In the genomic region with DNA sequence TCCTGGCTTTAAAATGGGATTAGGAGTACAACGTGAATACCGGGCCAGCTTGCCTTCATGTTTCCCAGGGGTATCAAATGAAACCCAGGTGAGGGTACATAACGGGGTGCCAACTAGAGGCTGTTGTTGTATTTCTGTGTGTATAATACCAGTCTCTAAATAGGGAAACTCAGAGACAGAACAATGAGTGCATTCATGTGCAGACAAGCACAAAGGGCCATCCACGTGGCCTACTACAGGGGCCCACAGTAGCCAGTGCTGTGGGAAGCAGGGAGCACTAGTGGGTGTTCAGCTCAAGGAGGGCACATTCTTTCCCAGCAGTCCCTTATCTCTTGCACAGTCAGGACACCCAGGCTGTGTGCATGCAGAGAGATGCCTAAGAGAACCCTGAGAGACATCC, we compare ENCODE assay signal across 20 mouse cellular contexts. TPM values are rescaled to one million over a fixed set of nuclear protein-coding genes. Genes with fewer than 3 reads are reported as not detected.
DNase-seq lines count a peak whose midpoint lies in the region; ATAC-seq and TF ChIP-seq lines count a peak whose summit lies in the region.
"Had no signal": no experiment of that assay in that cellular context is flagged by ENCODE, and none has a peak within 500 bp of the region (broad histone marks: within the 10 kb centered on the region; RNA-seq: fewer than 3 reads in every experiment).

No protein-coding gene starts in this region.

- H3K9me3 ChIP-seq in hindbrain, postnatal 0 days (ENCODE audit: low read length), result no peaks in the 10 kb centered on the region
- H3K9me3 ChIP-seq in hindbrain, embryonic 13.5 days, result no peaks in the 10 kb centered on the region
- H3K9me3 ChIP-seq: heart, embryonic 13.5 days had no signal

- no peaks in the 10 kb centered on the region for H3K27me3 ChIP-seq in hindbrain, postnatal 0 days (ENCODE audit: insufficient read depth, low read length)
- H3K27me3 ChIP-seq in hindbrain, embryonic 13.5 days, result no peaks in the 10 kb centered on the region
- H3K27me3 ChIP-seq: heart, embryonic 13.5 days had no signal

- no peak overlapping the region for H3K4me2 ChIP-seq in hindbrain, postnatal 0 days (ENCODE audit: low read depth, low read length)
- no peak overlapping the region for H3K4me2 ChIP-seq in hindbrain, embryonic 13.5 days
- H3K4me2 ChIP-seq: heart, embryonic 13.5 days had no signal

- no peak for TF ChIP-seq POLR2A in cortical plate, adult 2 months (IDR thresholded peaks at IDR 0.05; ENCODE audit: extremely low read depth, insufficient read depth, low read length)

- H3K4me3 ChIP-seq in hindbrain, postnatal 0 days (ENCODE audit: low read length), result no peak overlapping the region
- H3K4me3 ChIP-seq in hindbrain, embryonic 13.5 days, result no peak overlapping the region
- H3K4me3 ChIP-seq in cortical plate, adult 2 months (ENCODE audit: insufficient read depth, low read length), result no peak overlapping the region
- H3K4me3 ChIP-seq: heart, embryonic 13.5 days had no signal

- no peak for TF ChIP-seq CTCF in hindbrain, postnatal 0 days (IDR thresholded peaks at IDR 0.05; ENCODE audit: low read depth)
- TF ChIP-seq CTCF in cortical plate, adult 2 months (IDR thresholded peaks at IDR 0.05; ENCODE audit: extremely low read depth, insufficient read depth, low read length), result no peak

- H3K36me3 ChIP-seq in hindbrain, postnatal 0 days (ENCODE audit: insufficient read depth, low read length), result no peaks in the 10 kb centered on the region
- no peaks in the 10 kb centered on the region for H3K36me3 ChIP-seq in hindbrain, embryonic 13.5 days
- H3K36me3 ChIP-seq: heart, embryonic 13.5 days had no signal

- WGBS in hindbrain, postnatal 0 days, result 63% methylated on average over 4 of the region's 4 CpGs
- 62% methylated on average over 4 of the region's 4 CpGs for WGBS in hindbrain, embryonic 13.5 days

- no peak overlapping the region for H3K27ac ChIP-seq in hindbrain, postnatal 0 days
- no peak overlapping the region for H3K27ac ChIP-seq in hindbrain, embryonic 13.5 days
- H3K27ac ChIP-seq in cortical plate, adult 2 months (ENCODE audit: insufficient read depth, low read length), result 0 out of 2 replicates have a peak overlapping the region, but pooled peaks have one; percentile 29
- H3K27ac ChIP-seq: heart, embryonic 13.5 days had no signal

- no peak overlapping the region for H3K9ac ChIP-seq in hindbrain, postnatal 0 days (replicated peaks; ENCODE audit: low read length)
- no peak overlapping the region for H3K9ac ChIP-seq in hindbrain, embryonic 13.5 days
- H3K9ac ChIP-seq: heart, embryonic 13.5 days had no signal

- DNase-seq in hindbrain, postnatal 0 days (ENCODE audit: low spot score), result no peak
- DNase-seq in retina, postnatal 1 day, result peak; percentile 44
- DNase-seq in retina, embryonic 14.5 days (ENCODE audit: low spot score), result no peak
- no peak for DNase-seq in right cerebral cortex, postnatal 36 days (ENCODE audit: low spot score in 2 of 2)
- no peak for DNase-seq in adrenal gland, adult (ENCODE audit: inconsistent age in 2 of 2, low spot score in 1 of 2)
- DNase-seq: adrenal gland, adult 8-10 months; adrenal gland, postnatal 36 days; cerebellum, adult 11-12 months; cerebellum, adult 9-10 months; cerebellum, postnatal 25 days; gastrocnemius, postnatal 36 days; heart, postnatal 36 days had no signal

- no peaks in the 10 kb centered on the region for H3K4me1 ChIP-seq in hindbrain, postnatal 0 days (ENCODE audit: insufficient read depth, low read length)
- H3K4me1 ChIP-seq in hindbrain, embryonic 13.5 days (replicated peaks), result 0 out of 2 replicates have a peak, but pooled peaks cover 3% of the 10 kb centered on the region
- no peaks in the 10 kb centered on the region for H3K4me1 ChIP-seq in cortical plate, adult 2 months (ENCODE audit: control insufficient read depth, insufficient read depth, low read length)

- 0 out of 2 replicates have a peak, but pooled peaks have one; percentile 21 for ATAC-seq in hindbrain, postnatal 0 days
- ATAC-seq in hindbrain, embryonic 13.5 days (ENCODE audit: low FRiP score), result no peak
- ATAC-seq: forebrain, embryonic 16.5 days; hindbrain, embryonic 16.5 days had no signal

RNA-seq across cellular contexts. Expression of a gene that starts 8.7 kb away (rescaled TPM):
- total RNA-seq in hindbrain, postnatal 0 days (2014; rRNA removed), result 0.07 and 0.58 TPM in 2 replicates
- polyA plus RNA-seq in hindbrain, postnatal 0 days (2015; fragmentation: Nextera tagmentation; extraction: Ambion mirVana), result 0.39 and 1.1 TPM in 2 replicates
- polyA plus RNA-seq in hindbrain, embryonic 13.5 days (2015; fragmentation: Nextera tagmentation; extraction: Ambion mirVana), result 0.04 TPM in 2 replicates
- 0.86 and 1.5 TPM in 2 replicates for polyA plus RNA-seq in cortical plate, adult 2 months (2012; rRNA removed)
- total RNA-seq: ES-E14 had no signal
- polyA plus RNA-seq: forebrain, embryonic 11.5 days; heart, embryonic 13.5 days; hindbrain, embryonic 11.5 days had no signal

RNA-seq across cellular contexts. Expression of a gene that starts 50.5 kb away (rescaled TPM):
- total RNA-seq in hindbrain, postnatal 0 days (2014; rRNA removed), result 5.3 and 7.0 TPM in 2 replicates
- polyA plus RNA-seq in hindbrain, postnatal 0 days (2015; fragmentation: Nextera tagmentation; extraction: Ambion mirVana), result 5.7 and 7.8 TPM in 2 replicates
- 10.0 and 12.0 TPM in 2 replicates for polyA plus RNA-seq in hindbrain, embryonic 13.5 days (2015; fragmentation: Nextera tagmentation; extraction: Ambion mirVana)
- 1.7 and 1.9 TPM in 2 replicates for polyA plus RNA-seq in cortical plate, adult 2 months (2012; rRNA removed)
